ENCODE assay signal across 8 mouse cellular contexts in genomic region chr14:23084797-23085196, GRCm38 (mm10).
DNase-seq lines count a peak whose midpoint lies in the region.

No protein-coding gene starts in this region.

- intact Hi-C loops in gastrocnemius, postnatal 14 days (cut with DNase I; ENCODE audit: low total_unique reads), result no loop called here

- DNase-seq in gastrocnemius, postnatal 14 days, result peak; percentile 10
- DNase-seq in gastrocnemius, adult 8-10 months (ENCODE audit: low spot score in 2 of 2), result no peak
- DNase-seq in testis, postnatal 14 days (ENCODE audit: low spot score), result peak; percentile 9
- DNase-seq in testis, postnatal 10 days (ENCODE audit: low spot score), result no peak
- DNase-seq in kidney, postnatal 36 days, result peak; percentile 16 to 46
- peak; percentile 32 for DNase-seq in skeletal muscle tissue, adult 2 months (ENCODE audit: low read depth, low spot score)
- no peak for DNase-seq in right cerebral cortex, postnatal 25 days
- no peak for DNase-seq in layer of hippocampus, adult 18-20 months (ENCODE audit: low spot score in 2 of 2)

Comparison
In these comparisons a context has a peak if more than half of its experiments do, and no peak if none do; other contexts are left out.
1. DNase-seq: peak in gastrocnemius, postnatal 14 days (single experiment), testis, postnatal 14 days (single experiment), kidney, postnatal 36 days (2 of 2) and skeletal muscle tissue, adult 2 months (single experiment); none in gastrocnemius, adult 8-10 months (0 of 2), testis, postnatal 10 days (single experiment), right cerebral cortex, postnatal 25 days (single experiment) and layer of hippocampus, adult 18-20 months (0 of 2).